Mouse (Mus musculus) right cerebral cortex, postnatal 36 days (tissue): ENCODE results near the gene Nup153.
A peak's percentile ranks its signal among the peaks of the same experiment; 100 is the strongest.

ENCODE experiments used
- DNase-seq, 2 experiments: peaks; one replicate each; pipeline ENCODE4 v3.0.0; 2022; ENCODE audit warnings: low spot score in 2 of 2, mixed read lengths in 1 of 2

Nup153 gene

DNA sequence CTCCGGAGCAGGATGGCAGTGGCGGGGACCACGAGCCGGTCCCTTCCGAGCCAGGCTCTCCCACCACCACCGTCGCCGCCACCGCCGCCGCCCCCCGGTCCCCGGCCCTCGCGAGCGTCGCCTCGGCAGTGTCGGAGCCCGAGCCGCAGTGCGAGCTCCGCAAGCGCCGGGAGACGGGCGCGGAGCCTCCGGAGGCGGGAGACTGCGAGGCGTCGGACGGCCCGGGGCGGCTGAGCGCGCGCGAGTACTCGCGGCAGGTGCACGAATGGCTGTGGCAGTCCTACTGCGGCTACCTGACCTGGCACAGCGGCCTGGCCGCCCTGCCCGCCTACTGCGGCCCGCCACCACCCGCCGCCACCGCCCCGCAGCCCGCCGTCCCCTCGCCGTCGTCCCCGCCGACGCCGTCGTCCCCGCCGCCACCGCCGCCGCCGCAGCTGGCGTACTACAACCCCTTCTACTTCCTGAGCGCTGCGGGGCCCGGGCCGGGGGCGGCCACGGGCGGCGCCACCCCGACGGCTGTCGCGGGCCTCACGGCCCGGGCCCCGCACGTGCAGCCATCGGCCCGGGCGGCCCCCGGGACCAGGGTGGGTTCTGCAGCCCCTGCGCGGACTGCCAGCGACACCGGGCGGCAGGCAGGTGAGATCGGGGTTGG is 58.0 kb downstream of the Nup153 start:
- no peak for DNase-seq

DNA sequence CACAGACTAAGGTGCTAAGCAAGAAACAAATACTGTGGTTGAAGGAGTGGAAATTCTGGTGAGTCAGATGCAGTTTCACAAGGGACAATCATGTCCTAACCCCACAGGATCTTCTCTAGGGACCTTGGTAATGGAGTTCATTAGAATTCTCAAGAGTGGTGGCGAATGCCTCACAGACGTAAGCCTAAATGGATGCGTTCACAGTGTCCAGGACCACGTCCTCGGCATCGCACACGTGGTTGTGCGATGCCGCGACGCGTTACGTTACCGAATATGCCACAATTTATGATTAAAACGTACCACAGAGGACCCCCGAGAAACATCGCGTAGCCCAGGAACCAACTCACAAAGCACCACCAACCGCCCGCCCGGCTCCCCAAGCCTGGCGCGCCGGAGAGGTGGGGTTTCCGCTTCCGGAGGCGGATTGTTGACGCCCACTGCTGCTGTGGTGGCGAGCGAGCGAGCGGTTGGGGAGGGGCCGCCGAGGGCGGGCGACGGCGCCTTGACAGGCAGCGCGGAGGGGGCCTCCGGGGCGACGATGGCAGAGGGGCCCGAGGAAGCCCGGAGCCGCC is 58.6 kb downstream of the Nup153 start, which contains the start of gene Fam8a1:
TSS of gene Fam8a1 (plus strand) at position 475 of the 572 bp plus-strand sequence.
- peak; percentile 86 for DNase-seq

DNA sequence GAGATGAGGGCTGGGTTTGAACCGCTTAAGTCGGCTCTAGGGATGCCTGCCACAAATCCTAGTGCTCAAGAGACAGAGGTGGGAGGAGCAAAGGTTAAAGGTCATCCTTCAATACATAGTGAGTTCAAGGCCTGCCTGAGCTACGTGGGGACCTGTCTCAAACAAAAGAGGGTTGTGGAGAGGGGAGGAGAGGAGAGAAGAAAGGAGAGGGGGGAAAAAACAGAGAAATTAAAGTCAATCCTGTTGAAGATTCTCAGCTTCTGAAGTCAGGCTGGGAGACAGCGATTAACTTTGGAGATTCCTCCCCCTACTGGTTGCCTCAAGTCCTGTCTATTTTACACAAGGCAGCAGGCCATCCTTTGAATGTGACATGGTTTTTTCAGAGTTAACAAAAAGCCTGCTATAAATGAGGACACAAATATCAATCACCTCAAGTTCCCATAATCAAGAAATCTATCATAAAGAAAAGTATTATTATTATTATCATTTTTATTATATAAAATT is 64.2 kb downstream of the Nup153 start:
- DNase-seq = no peak

DNA sequence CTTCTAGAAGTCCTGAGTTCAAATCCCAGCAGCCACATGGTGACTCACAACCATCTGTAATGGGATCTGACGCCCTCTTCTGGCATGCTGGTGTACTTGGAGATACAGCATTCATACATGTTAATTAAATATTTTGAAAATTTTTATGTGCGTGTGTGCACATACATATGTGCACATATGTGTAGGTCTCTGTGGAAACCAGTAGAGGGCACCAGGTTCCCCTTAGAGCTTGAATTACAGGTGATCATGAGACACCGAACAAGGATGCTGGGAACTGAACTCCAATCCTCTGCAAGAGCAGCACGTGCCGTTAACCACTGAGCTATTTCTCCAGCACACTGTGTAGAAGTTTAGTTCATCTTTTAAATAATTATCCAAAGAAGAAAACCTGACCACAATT is 68.5 kb downstream of the Nup153 start:
- DNase-seq = no peak

DNA sequence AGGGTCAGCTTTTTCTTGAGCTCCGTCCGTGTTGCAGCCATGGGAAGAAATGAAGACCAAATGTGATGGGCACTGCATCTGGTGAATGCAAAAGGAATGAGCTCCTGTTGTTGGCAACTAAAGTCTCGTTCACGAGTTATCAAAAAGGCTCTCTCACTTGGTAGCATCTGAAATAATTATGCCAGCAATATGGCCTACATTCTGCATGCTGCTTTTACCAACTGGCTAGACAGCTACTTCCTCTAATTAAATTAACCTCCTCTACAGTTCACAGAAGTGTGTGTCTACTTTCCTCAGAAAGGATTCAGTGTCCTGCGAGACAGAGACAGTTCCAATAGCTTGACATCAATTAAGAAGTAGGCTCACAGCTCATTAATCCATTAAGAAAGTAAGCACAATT is 73.2 kb downstream of the Nup153 start:
- DNase-seq = no peak

DNA sequence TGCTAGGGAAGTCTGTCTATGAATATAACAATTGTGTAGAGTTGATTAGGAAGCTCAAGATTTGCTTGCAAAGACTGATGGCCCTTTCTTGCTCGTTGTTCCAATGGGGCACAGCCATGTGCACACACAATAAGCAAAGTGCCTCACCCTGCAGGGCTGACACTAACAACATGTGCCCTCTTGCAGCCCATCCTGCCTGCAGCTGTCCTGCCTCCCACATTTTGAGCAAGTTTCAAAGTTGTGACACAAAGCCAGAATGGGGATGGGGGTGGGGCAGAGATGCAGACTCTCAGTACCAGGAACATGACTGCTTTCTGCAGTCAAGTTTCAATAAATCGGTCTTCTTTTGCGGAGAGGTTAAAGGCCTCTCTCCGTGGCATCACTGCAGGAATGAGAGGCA is 74.1 kb downstream of the Nup153 start:
- no peak for DNase-seq

DNA sequence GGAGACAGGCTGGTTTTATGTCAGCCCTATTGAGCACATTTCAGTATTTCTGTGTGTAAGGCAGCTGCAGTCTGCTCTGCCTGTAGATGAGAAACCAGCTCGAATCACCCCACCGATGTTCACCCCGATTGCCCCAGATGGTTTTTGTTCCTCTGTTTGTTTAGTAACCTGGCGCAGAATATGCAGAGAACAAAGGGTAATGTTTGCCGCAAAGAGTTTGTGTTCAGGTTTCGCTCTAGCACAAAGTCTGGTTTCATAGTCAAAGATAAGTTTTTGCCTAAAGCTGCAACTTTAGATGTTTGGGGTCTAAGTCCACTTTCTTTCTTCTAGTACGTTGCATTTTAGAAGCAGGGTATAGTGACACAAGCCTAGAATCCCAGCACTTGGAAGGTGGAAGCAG is 75.1 kb downstream of the Nup153 start:
- no peak for DNase-seq

DNA sequence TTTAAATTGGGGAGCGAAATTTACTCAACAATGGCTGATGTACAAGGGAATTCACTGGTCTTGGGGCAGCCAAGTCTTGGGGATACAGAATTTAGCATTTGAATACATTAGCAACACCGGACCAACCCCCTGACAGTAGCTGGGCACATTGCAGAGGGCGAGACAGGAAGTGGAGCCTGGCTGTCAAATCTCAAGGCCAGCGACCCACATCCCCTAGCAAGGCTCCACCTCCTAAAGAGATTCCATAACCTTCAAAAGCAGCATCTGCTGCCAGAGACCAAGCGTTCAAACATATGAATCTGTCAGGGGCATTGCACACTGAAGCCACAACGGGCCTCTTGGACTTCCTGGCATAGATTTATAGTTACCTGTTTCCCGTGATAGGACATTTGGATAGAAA is 75.9 kb downstream of the Nup153 start:
- DNase-seq = no peak

DNA sequence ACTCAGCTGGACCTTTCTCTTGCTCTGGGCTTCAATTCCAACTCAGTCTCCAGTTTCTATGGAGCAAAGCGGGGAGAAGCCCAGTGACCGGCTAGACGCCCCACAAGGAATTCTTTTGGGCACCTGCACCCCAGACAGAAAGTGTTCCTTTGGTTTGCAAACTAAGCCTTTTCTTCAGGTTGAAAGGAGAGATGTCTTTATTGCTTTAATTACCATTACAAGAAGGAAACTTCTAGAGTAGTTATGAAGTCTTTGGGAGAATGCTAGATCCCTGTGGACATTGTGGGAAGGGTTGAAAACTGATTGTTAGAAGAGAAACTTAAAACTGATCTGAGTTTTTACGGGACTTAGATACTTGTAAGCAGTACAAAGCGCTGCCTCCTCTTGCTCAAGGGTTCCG is 82.3 kb downstream of the Nup153 start:
- no peak for DNase-seq

DNA sequence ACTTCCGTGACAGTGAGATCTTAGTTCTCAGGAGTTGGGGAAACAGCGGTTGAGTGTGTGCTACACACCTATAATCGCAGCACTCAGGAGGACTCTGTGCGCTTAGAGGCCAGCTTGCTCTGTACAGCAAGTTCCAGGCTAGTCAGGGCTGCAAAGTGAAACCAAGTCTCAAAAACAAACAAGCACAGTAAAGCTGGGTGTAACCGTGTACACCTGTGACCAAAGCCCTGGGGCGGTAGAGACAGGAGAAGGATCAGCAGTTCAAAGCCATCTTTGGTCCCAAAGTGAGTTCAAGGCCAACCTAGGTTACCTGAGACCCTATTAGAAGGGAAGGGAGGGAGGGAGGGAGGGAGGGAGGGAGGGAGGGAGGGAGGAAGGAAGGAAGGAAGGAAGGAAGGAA is 83.6 kb downstream of the Nup153 start:
- DNase-seq = no peak

DNA sequence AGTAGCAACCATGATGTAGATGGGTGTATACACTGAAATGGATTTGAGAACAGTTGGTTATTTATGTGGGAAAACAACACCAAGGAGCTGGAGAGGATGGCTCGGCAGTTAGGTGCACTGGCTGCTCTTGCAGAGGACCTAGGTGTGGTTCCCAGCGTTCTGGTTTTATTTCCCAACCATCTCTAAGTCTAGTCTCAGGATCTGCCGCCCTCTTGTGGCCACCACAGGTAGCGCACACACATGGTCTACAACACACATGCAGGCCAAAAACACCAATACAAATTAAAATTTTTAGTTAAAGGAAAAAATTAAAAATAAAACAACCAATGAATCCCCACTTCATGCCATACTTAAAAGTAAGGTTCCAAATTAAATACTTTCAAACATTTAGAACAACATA is 85.4 kb downstream of the Nup153 start:
- no peak for DNase-seq

DNA sequence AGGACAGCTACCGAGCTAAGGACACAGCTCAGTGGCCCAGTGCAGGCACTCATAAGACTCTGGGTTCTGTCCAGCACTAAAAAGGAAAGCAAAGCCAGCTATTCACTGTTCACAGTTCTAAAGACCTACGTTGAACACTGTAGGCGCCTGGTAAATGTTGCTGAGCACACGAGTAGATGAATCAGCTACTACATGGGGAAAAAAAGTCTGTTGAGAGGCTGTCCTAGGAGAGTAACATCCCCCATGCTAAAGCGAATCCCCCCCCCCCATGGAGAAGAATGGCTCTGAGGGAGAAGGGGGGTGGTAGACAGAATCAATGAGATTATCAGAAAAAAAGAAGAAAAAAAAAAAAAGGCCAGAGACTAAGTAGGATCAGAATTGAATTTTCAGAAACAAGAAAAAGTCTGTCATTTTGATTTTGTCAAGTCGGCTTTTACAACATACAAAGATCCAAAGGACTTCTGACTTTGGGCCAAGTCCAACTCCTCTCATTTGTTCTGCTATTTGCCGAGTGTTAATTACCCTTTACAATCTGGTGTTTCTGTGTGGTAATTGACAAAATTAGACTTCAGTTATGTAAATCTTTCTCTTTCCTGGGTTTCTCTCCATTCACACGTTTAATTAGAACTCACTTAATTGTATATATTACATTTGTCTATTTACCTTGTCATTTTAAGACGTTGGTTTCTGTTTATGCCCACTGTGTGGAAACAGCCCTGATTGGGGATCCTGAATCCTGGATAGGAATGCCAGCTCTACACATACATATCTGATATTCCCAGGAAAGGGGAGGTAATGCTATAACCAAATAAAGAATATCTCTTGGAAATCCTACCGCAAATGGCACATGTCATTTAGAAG is 86.9 kb downstream of the Nup153 start:
- no peak for DNase-seq

DNA sequence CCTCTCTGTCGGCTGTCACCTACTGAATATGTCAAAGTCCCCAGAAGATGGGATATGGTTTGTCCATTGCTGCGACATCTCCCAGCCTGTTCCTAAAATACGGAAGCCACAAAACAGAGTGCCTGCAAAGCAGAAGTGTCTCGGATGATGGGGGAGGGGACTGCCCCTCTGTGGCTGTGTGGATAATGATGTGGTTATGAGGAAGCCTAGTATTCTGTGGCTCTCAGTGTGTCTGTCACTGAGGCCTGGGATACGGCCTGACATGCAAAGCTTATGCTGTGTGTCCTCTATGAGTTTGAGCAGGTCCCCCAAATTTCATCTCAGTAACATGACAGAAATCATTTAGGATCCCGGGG is 93.6 kb downstream of the Nup153 start:
- DNase-seq = no peak

DNA sequence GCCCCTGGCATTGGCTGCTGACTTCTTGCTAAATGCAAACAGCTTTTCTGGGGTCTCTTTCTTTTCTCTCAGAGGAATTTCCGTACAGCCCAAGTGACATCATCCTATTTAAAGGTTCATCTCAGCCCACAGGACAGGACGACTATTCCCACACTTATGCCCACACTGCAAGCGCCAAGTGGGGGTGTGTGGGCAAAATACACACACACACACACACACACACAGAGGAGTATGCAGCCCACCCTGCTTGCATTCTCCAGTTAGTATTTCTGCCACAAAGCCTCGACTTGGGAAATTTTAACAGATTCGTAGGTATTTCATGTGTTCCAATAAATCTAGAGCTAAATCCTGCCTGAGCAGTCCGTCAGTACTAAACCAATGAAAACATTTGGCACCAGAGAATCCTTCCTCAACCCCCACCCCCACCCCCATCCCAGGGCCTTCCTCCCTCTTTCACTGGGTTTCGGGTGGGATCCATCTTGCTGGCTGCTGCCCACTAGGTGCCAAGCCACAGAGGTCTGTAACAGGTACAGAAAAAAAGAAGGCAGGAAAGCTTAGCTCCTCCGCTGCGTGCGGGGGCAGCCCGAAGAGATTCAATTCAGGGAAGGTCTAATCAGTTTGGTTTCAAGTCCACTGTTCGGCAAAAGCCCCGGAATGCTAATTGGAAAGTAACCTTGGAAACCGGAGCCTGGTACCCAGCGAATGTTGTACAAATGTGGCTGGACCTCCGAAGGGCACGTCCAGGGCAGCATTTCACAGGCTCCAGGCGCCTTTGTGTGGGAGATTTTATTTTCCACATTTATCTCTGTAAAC is 94.2 kb downstream of the Nup153 start:
- DNase-seq = peak; percentile 36 to 59

DNA sequence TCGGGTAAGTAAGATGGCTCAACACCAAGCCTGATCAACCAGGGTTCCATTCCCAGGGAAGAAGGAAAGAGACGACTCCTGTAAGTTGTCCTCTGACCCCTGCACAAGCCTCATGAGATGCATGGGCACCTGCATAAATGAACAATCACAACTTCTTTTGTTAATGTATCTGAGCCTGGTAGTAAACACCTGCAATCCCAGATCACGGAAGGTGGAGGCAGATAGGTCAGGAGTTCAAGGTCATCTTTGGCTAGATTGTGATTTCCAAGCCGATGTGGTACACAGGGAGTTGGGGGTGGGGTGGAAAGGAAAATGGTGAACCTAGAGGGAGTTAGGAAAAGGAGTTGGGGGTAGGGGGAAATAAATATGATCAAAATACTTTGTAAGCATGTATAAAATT is 94.9 kb downstream of the Nup153 start:
- no peak for DNase-seq
